Mouse (Mus musculus) liver, adult 2 months (tissue): ENCODE results near the gene Meltf.
"Not testable (repeated sequence)": the region's sequence is repeated elsewhere in the genome, so short reads cannot be mapped to it uniquely, and the experiment has no call there.

ENCODE experiments used
- CTCF ChIP-seq: fragments of 200-500 bp; IDR thresholded peaks from 2 replicates; pipeline ENCODE4 v1.5.1; 2011; ENCODE audit warnings: low read depth, low read length, control low read depth
- POLR2A ChIP-seq: fragments of 200-500 bp; IDR thresholded peaks from 2 replicates; pipeline ENCODE4 v1.6.1; 2011; ENCODE audit warnings: low read length, control low read depth; ENCODE audit not compliant: insufficient read depth; ENCODE audit errors: extremely low read depth

GRCm38 (mm10) chr16:31945986-31946385, 67.4 kb downstream of the Meltf start:
- TF ChIP-seq CTCF, POLR2A: not testable (repeated sequence)
